Mouse (Mus musculus) heart, adult 2 months (tissue): ENCODE measurements around the gene Ebna1bp2.

Experiments used
- CTCF ChIP-seq: fragments of 200-600 bp; IDR thresholded peaks from 2 replicates; pipeline ENCODE4 v1.8.1; 2022; ENCODE audit warnings: antibody characterized with exemption, mild to moderate bottlenecking, moderate library complexity
- POLR2A ChIP-seq: fragments of 200-500 bp; IDR thresholded peaks from 2 replicates; pipeline ENCODE4 v1.6.1; 2011; ENCODE audit warnings: mild to moderate bottlenecking, low read depth, low read length, control low read depth; ENCODE audit not compliant: insufficient read depth

- peak; percentile 71 for TF ChIP-seq POLR2A
- TF ChIP-seq CTCF, result no peak
These were observed at the start of gene Ebna1bp2, which contains the start of gene Cfap57 for GRCm38 (mm10) chr4:118620279-118620966.
